Mouse (Mus musculus): ENCODE measurements around the gene Lrrc14b.
A peak's percentile ranks its signal among the peaks of the same experiment; 100 is the strongest.

The Lrrc14b gene

GRCm38 (mm10) chr13:74363859-74364235, at the start of gene Lrrc14b:
TSS of gene Lrrc14b (minus strand) at chr13:74364005.
- DNase-seq (ENCODE audit: low spot score in 2 of 2) = no peak

DNA sequence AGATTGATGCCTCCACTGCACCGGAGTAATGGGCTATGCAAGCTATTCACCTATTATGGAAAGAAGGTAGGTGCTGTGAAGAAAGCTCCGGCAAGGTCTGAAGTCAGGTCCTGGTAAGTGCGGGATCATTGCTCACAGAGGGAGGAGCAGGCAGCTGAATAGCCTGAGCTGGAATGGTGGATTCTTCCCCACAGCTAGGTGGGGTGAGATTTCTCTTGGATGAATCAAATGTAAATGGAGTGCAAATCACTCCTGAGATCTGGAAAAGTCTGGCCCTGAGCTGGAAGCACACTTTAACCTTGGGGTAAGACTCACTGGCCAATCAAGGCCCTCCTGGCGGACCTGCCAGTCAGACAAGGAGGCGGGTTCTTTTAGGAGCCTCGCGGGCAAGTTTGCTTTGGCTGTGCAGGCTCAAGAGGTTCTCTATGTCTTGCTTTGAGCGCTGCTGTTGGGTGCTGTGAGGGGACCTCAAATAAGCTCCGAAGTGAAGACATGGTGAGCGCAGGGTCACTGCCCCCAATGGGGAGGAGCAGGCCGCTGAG, 35.6 kb upstream of the Lrrc14b start, which contains the start of gene Ftl1-ps1:
Gene Ftl1-ps1, plus strand, starts transcription at position 397 of the 542 bp plus-strand sequence.
- DNase-seq (ENCODE audit: low spot score in 2 of 2) = no peak

DNA sequence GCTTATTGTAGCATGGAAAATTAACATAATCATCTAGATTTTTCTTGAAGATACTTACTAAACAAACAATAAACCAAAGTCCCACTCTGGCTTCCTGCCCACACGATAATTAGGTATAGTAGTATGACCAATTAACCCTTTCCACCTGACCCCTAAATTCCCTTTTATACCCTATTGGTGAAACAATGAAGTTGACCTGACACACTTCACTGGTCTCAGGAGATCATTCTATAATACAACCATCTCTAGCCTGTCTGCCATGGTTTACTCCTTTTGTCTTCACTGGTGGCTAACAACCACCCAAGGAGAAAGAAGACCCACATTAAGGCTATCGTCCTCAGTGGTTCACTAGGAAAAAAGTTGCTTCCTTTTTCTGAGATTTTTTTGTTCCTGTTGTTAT, 27.4 kb upstream of the Lrrc14b start:
- DNase-seq (ENCODE audit: low spot score in 2 of 2) = no peak

- DNase-seq (ENCODE audit: low spot score in 2 of 2) = peak; percentile 52 to 84
Observed at GRCm38 (mm10) chr13:74390371-74390990, 26.7 kb upstream of the Lrrc14b start, which contains the start of gene Zfp72. TSS of gene Zfp72 (minus strand) at chr13:74390836.

DNA sequence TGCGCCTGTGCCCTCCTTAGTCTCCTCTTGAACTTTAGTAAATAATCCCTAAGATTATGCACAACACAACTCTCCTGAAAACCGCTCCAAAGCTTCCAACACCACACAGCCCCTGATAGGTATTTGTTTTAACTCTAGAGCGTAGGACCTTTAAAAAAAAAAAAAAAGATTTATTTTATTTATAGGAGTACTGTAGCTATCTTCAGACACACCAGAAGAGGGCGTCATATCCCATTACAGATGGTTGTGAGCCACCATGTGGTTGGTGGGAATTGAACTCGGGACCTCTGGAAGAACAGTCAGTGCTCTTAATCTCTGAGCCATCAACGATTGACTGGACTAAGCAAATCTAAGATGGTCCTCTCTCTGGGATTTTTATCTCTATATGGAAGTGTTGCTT, 25.9 kb upstream of the Lrrc14b start:
- no peak for DNase-seq (ENCODE audit: low spot score in 2 of 2)

GRCm38 (mm10) chr13:74382289-74382688, 18.5 kb upstream of the Lrrc14b start:
- DNase-seq (ENCODE audit: low spot score in 2 of 2) = no peak

DNA sequence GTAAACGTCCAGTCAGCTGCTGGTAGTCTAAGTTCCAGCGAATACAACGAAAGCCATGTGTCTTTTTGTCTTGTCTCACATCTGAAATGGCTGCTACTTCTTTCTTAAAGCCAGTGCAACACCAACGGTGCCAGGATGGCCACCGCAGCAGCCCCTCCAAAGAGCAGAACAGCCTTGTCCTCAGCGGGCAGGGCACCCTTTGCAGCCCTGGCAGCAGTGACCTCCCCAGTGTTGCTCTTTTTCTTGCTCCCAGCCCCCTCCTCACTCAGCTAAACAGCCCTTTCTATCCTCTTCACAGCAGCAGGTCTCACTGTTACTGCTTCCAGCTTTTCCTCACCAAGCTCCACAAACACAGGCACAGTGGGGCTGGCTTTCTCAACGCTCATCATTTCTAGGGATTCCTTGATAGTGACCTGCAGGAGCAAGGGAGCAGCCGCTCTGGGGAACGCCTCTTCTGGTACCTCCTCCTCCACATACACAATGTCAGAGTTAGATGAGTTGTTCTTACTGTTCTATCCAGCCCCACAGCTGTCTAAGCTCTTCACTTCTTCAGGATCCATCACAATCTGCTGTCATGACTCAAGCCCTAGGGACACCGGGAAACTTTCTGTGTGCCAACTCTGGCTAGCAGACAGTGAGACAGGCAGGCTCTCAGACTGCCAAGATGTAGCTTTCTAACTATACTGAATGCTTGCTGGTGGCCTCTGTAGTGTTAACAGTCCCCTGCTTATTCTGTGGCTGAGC, 17.9 kb upstream of the Lrrc14b start:
- no peak for DNase-seq (ENCODE audit: low spot score in 2 of 2)

DNA sequence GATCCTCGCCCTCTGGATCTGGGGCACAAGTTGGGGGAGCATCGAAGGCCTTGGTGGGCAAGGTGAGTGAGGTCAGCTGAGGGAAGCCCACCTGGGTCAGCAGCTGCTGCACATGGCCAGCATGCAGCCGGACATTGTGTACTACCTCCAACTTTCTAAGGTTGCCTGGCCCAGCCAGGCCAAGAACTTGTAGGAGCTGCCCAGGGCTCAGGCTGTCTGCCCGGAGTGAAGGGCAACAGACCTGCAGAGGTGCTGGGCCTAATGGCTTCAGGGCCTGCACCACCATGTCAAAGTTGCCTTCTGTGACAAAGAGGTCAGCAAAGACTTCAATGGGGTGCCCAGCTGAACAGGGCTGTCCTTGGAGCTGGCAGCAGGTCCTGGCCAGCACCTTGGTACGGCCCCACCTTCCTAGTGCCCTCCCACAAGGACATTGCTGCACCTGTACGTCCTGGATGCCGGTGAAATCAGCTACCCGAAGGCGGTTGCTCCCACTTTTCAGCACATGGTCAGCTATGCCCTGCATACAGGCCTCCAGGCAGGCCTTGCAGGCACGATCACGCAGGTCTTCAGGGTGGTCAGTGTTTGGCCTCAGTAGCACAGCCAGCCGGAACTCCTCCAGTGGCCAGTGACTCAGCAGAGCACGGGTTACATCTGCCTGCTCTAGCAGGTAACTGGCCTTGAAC, 488 bp downstream of the Lrrc14b start:
- no peak for DNase-seq (ENCODE audit: low spot score in 2 of 2)

- DNase-seq (ENCODE audit: low spot score in 2 of 2) = no peak
Observed at GRCm38 (mm10) chr13:74362218-74362617, 1.6 kb downstream of the Lrrc14b start.

DNA sequence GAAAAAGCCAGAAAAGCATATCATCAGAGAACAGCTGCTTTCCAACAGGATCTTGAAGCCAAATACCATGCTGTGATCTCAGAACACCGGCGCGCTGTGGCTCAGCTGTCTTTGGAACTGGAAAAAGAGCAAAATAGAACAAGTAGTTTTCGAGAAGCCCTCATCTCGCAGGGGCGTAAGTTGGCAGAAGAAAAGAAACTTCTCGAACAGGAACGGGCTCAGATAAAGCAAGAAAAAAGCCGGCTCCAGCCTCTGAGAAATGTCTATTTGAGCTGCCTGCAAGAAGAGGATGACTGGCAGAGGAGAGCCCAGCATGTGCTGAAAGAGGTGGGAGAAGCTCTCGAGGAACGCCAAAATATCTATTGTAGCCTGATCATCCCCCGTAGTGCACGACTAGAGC, 7.3 kb downstream of the Lrrc14b start:
- peak in 1 of 2 experiments; percentile 19 for DNase-seq (ENCODE audit: low spot score in 2 of 2)

DNA sequence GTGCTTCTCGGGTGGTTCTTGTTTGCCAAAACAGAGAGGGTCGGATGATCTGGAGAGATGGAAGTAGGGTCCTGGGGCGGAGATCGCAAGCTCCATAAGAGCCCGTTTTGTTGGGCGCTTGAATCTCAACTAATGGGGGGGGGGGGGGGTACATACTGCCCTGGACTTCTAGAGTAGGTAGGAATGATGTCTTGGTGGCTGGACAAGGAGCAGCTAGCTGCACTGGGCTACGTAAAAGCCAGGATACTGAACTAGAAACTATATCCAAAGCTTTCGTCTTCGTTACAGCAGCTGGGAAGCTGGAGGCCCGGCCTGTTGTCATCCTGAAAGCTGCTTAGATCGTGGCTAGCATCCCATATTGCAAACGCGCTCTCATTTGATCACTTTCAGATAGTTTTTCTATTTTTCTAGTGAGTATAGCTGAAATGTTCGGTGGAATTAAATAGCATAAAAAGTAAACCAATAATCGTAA, 13.3 kb downstream of the Lrrc14b start:
- DNase-seq (ENCODE audit: low spot score in 2 of 2) = no peak

GRCm38 (mm10) chr13:74349566-74350434, 14.0 kb downstream of the Lrrc14b start, which contains the start of the genes Sdha and Ccdc127:
TSS of gene Sdha (minus strand) at chr13:74350280.
TSS of gene Ccdc127 (plus strand) at chr13:74350309.
- peak; percentile 85 to 96 for DNase-seq (ENCODE audit: low spot score in 2 of 2)

GRCm38 (mm10) chr13:74341036-74341435, 22.8 kb downstream of the Lrrc14b start:
- DNase-seq (ENCODE audit: low spot score in 2 of 2) = no peak

GRCm38 (mm10) chr13:74329321-74329720, 34.5 kb downstream of the Lrrc14b start:
- DNase-seq (ENCODE audit: low spot score in 2 of 2) = no peak

- DNase-seq (ENCODE audit: low spot score in 2 of 2) = peak; percentile 79 to 91
Observed at GRCm38 (mm10) chr13:74317170-74317849, 46.5 kb downstream of the Lrrc14b start, which contains the start of gene Pdcd6. TSS of gene Pdcd6 (minus strand) at chr13:74317580.

- DNase-seq (ENCODE audit: low spot score in 2 of 2) = no peak
Observed at GRCm38 (mm10) chr13:74316789-74317169, 47.0 kb downstream of the Lrrc14b start.

DNA sequence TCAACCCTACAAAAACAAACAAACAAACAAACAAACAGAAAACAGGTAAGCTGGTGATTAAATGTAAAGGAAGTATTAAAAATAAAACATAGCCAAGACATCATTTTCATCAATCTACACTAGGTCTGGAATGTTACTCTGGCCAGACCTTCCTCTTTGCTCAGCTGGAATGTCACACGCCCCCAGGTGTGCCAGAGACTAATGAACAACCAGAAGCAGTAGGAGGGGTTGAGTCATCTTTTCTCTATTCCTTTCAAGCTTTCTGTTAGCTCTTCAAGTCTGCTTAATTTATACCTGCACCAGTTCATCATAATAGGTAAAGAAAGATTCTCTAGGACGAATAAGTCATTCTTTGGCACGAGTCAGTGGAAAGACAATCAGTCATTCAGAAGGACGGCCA, 47.4 kb downstream of the Lrrc14b start:
- peak in 1 of 2 experiments; percentile 10 for DNase-seq (ENCODE audit: low spot score in 2 of 2)

DNA sequence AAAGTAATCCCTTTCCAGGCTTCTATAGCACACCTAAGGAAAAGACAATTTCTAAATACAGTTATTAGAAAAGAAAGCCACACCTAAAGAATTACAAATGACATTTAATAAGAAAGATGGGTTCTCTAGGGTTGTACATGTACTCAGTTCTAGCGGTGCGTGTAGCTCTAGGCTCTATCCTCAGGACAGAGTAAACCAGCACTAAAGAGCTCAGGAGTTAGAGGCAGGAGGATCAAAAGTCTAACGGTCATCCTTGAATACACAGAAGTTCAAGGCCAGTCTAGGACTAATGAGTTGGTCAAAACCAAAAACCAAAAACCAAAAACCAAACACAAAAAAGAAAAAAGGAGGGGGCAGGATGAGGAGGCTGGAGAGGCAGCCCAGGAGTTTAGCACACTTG, 49.2 kb downstream of the Lrrc14b start:
- DNase-seq (ENCODE audit: low spot score in 2 of 2) = no peak

All from left cerebral cortex, adult 9 months (tissue).